Mouse (Mus musculus) liver, adult 2 months (tissue): ENCODE data around the gene Dnal4.

Experiments used
- CTCF ChIP-seq: fragments of 200-500 bp; IDR thresholded peaks from 2 replicates; pipeline ENCODE4 v1.5.1; 2011; ENCODE audit warnings: low read depth, low read length, control low read depth
- POLR2A ChIP-seq: fragments of 200-500 bp; IDR thresholded peaks from 2 replicates; pipeline ENCODE4 v1.6.1; 2011; ENCODE audit warnings: low read length, control low read depth; ENCODE audit not compliant: insufficient read depth; ENCODE audit errors: extremely low read depth

GRCm38 (mm10) chr15:79740739-79741138, 36.9 kb downstream of the Dnal4 start:
- TF ChIP-seq CTCF (no peak), POLR2A (no peak)
